Comparison of ENCODE assay signal across 20 mouse cellular contexts in genomic region chr19:43926141-43926987, GRCm38 (mm10). TPM values are rescaled to one million over a fixed set of nuclear protein-coding genes. Genes with fewer than 3 reads are reported as not detected.
DNase-seq lines count a peak whose midpoint lies in the region; ATAC-seq and TF ChIP-seq lines count a peak whose summit lies in the region.
"Had no signal": no experiment of that assay in that cellular context is flagged by ENCODE, and none has a peak within 500 bp of the region (broad histone marks: within the 10 kb centered on the region; RNA-seq: fewer than 3 reads in every experiment).

No protein-coding gene starts in this region.

- no peaks in the 10 kb centered on the region for H3K27me3 ChIP-seq in testis, adult 2 months (ENCODE audit: control insufficient read depth, insufficient read depth, low read length)
- H3K27me3 ChIP-seq: embryonic facial prominence, embryonic 12.5 days; liver, embryonic 15.5 days; Patski; stomach, embryonic 15.5 days had no signal

- no peak for TF ChIP-seq CTCF in gastrocnemius, adult 2 months (IDR thresholded peaks at IDR 0.05)
- TF ChIP-seq CTCF in testis, adult 2 months (IDR thresholded peaks at IDR 0.05; ENCODE audit: control insufficient read depth, insufficient read depth, insufficient replicate concordance, low read depth, low read length): no peak

- no peak overlapping the region for H3K4me3 ChIP-seq in gastrocnemius, adult 2 months
- H3K4me3 ChIP-seq in testis, adult 2 months (ENCODE audit: control insufficient read depth, low read depth, low read length): no peak overlapping the region
- no peak overlapping the region for H3K4me3 ChIP-seq in brown adipose tissue, adult 24 weeks (ENCODE audit: insufficient read depth, low read depth, low read length)
- H3K4me3 ChIP-seq: embryonic facial prominence, embryonic 12.5 days; limb, embryonic 10.5 days; liver, embryonic 15.5 days; stomach, embryonic 15.5 days had no signal

- TF ChIP-seq POLR2A in testis, adult 2 months (IDR thresholded peaks at IDR 0.05; ENCODE audit: control insufficient read depth, low read depth, low read length): no peak

- no peak for DNase-seq in gastrocnemius, adult 2 months
- DNase-seq in gastrocnemius, postnatal 36 days: no peak
- no peak for DNase-seq in testis, postnatal 10 days (ENCODE audit: low spot score)
- no peak for DNase-seq in spleen, adult 12 weeks (ENCODE audit: low spot score)
- DNase-seq in gastrocnemius, postnatal 4 days (ENCODE audit: low spot score in 2 of 2): no peak
- DNase-seq: kidney, adult 18-20 months; kidney, postnatal 4 days; spleen, adult 18-20 months; thymus, postnatal 14 days had no signal

- H3K36me3 ChIP-seq in testis, adult 2 months (ENCODE audit: control insufficient read depth, insufficient read depth, low read length): no peaks in the 10 kb centered on the region
- H3K36me3 ChIP-seq: embryonic facial prominence, embryonic 12.5 days; stomach, embryonic 15.5 days had no signal

- H3K4me1 ChIP-seq in testis, adult 2 months (ENCODE audit: control insufficient read depth, insufficient read depth, low read length): peaks cover 17% of the 10 kb centered on the region
- peaks cover 14% of the 10 kb centered on the region for H3K4me1 ChIP-seq in brown adipose tissue, adult 24 weeks (ENCODE audit: control insufficient read depth, insufficient read depth, insufficient read length, low read length)
- H3K4me1 ChIP-seq: embryonic facial prominence, embryonic 12.5 days had no signal

- peak; percentile 25; the same call in 1 of the 2 replicates for ATAC-seq in neutrophil, adult 5-6 weeks (ENCODE audit: extremely low read depth, insufficient number of reproducible peaks, low FRiP score, poor library complexity, severe bottlenecking)
- ATAC-seq: Patski had no signal

- intact Hi-C loops in gastrocnemius, adult 2 months (cut with DNase I): no loop called here
- intact Hi-C loops in gastrocnemius, postnatal 36 days (cut with DNase I): no loop called here

- H3K27ac ChIP-seq in gastrocnemius, adult 2 months: peak overlapping the region; percentile 60
- peak overlapping the region; percentile 44 for H3K27ac ChIP-seq in testis, adult 2 months (ENCODE audit: control insufficient read depth, insufficient read depth, low read depth, low read length)
- H3K27ac ChIP-seq in brown adipose tissue, adult 24 weeks (replicated peaks; ENCODE audit: low read depth, low read length): 0 out of 2 replicates have a peak overlapping the region, but pooled peaks have one; percentile 15
- H3K27ac ChIP-seq: embryonic facial prominence, embryonic 12.5 days; hindbrain, embryonic 14.5 days; limb, embryonic 10.5 days; liver, embryonic 15.5 days; stomach, embryonic 15.5 days had no signal

RNA-seq across cellular contexts. Expression of gene Dnmbp, which starts 13.6 kb away (rescaled TPM):
- total RNA-seq in gastrocnemius, adult 2 months (2021): 10 to 100 TPM in 1 of 2 experiments, 1 to 10 TPM in 1; 9.4 to 11.3 TPM
- total RNA-seq in gastrocnemius, postnatal 36 days (2021): 1 to 10 TPM; 8.3 to 9.7 TPM
- polyA plus RNA-seq in testis, adult 2 months (2012; rRNA removed): 10.0 and 10.7 TPM in 2 replicates
- 4.5 and 4.7 TPM in 2 replicates for polyA plus RNA-seq in brown adipose tissue, adult 24 weeks (2012; ENCODE audit: insufficient read depth, insufficient read length, missing spikeins)
- total RNA-seq in neutrophil, adult 5-6 weeks (2017): 26.2 and 29.7 TPM in 2 replicates
- 10 to 100 TPM; 18.8 to 20.4 TPM for total RNA-seq in gastrocnemius, postnatal 4 days (2021)

RNA-seq across cellular contexts. Expression of gene Cpn1, which starts 60.0 kb away (rescaled TPM):
- not detected for total RNA-seq in gastrocnemius, adult 2 months (2021)
- total RNA-seq in gastrocnemius, postnatal 36 days (2021): not detected
- 6.5 and 8.2 TPM in 2 replicates for polyA plus RNA-seq in testis, adult 2 months (2012; rRNA removed)
- not detected in 2 replicates for polyA plus RNA-seq in brown adipose tissue, adult 24 weeks (2012; ENCODE audit: insufficient read depth, insufficient read length, missing spikeins)
- total RNA-seq in neutrophil, adult 5-6 weeks (2017): not detected in 2 replicates
- total RNA-seq in gastrocnemius, postnatal 4 days (2021): under 1 TPM in 1 of 2 experiments, not detected in 1; 0.39 TPM
- total RNA-seq: adrenal gland, adult 18-20 months; monocyte, adult 5-6 weeks had no signal
- polyA plus RNA-seq: embryonic facial prominence, embryonic 12.5 days; limb, embryonic 10.5 days had no signal
